Mouse (Mus musculus) right cerebral cortex, postnatal 4 days (tissue): Measurements from ENCODE around the gene Gatb.

Experiments used
- DNase-seq: peaks from one replicate; pipeline ENCODE4 v3.0.0-alpha.2; 2022

Gatb gene

GRCm38 (mm10) chr3:85661926-85662813 lies 88.3 kb downstream of the Gatb start:
- DNase-seq, result peak; percentile 34

GRCm38 (mm10) chr3:85663826-85664225 lies 89.9 kb downstream of the Gatb start:
- no peak for DNase-seq

DNA sequence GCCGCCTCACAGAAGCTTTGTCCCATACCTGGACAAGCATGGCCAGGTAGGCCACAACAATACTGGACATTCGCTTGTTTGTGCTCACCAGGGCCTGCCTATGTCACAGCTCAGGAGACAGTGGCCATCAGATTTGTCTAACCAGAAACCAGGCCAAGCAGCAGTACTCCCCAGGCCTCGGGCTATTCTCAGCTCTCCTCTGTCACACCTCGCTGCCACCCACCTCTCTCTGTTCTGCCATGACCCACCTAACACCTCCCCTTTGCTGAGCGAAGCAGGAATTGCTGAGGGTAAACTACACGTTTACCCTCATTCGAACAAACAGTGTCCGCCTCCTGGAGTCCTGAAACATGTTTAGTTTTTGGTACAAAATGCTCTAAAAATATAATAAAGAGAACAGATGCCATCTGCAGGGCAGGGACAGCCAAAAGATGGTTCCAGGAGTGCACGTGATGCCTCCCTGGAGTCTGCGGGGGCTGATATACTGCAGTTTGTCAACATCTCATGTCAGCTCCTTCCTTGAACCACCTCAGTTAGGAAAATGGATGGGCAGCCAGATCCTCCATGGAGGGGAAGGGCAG lies 90.8 kb downstream of the Gatb start:
- peak; percentile 26 for DNase-seq

DNA sequence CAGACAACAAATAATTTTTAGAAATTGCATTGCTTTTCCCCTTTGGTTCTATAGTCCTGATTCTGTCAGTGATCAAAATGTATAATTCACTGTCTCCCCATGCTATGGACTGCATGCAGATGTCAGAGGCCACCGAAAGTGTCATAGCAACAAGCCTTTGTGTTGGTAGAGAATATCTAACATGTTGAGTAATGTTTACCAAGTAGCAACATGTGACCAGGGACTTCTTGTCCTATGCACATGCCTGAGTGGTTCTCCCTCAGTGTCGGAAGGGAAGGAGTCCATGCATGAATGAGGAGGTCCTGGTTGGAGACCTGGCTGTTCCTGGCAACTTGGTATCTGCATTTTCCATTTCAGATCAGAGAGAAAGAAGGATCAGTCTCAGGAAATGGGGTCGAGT lies 92.2 kb downstream of the Gatb start:
- no peak for DNase-seq

- no peak for DNase-seq
Observed at GRCm38 (mm10) chr3:85666736-85667135, 92.8 kb downstream of the Gatb start.

- DNase-seq, result no peak
Observed at GRCm38 (mm10) chr3:85667683-85668082, 93.8 kb downstream of the Gatb start.

DNA sequence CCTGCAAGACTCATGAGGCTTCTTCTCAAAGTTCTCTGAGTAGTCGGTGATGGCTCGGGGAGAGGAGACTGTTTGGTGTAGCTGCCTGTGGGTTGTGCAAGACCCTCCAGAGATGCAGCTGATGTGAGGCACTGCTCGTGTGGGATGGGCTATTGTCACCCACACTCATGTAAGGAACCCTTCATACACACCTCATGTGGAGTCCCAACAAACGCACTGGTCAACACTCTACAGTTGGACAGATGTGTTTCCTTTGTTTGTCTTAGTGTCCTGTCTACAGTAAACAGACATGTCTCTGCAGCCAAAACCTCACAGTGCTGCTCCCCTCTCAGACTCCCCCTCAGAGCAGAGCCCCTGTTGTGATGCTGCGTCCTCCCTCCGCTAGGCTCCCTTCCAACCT lies 95.9 kb downstream of the Gatb start:
- DNase-seq, result no peak

DNA sequence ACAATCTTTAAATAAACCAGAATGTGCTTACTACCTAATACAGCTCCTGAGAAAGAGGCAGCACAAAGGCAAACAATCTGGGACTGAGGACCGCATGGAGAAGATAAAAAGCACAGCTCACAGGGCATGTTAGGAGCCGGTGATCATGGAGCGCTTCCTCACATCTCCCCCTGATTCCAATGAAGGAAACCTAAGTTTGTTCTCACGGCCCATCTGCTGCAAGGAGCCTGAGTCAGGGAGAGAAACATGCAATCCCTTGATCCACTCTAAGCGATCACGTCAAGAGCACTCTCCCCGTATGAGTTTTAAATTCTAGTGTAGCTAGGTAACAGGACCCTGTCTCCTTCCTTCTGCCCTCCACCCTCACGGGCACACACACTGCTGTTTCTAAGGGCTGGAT lies 103.2 kb downstream of the Gatb start:
- no peak for DNase-seq

DNA sequence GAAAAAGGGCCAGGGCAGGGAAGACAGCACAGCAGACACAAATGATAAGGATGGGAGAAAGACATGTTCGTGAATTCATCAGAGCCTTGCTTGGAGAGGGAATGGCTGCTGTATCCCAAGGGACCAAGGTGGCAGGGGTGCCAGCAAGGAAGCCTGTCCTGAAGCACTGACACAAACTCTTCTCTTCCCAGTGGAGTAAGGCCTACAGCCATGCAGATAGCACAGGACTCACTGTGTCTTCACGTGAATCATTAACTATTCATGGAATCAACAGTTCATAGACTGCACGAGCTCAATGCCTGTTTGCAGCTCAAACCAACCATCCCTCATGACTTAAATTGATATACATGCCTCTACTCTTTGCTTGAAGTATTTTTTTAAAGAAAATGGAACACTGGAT lies 104.0 kb downstream of the Gatb start:
- DNase-seq, result no peak

- DNase-seq, result no peak
Observed at GRCm38 (mm10) chr3:85679312-85679933, 105.5 kb downstream of the Gatb start.

DNA sequence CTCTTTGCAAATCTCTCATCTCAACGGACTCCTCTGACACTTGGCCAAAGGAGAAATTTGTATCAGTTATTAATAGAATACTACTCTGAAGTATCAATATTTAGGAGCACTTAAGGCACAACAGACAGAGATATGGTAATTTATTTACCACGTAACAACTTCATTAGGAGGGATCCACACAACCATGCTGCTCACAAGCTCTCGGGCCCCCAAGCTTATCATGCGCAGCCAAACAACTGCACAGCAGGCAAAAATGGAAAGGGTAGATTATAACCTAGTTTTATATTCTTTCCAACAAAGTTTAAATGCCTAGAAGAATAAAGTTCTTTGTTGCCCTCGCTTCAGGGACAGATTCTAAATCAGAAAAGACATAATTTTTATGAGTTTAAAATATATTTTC lies 106.0 kb downstream of the Gatb start:
- DNase-seq, result no peak

DNA sequence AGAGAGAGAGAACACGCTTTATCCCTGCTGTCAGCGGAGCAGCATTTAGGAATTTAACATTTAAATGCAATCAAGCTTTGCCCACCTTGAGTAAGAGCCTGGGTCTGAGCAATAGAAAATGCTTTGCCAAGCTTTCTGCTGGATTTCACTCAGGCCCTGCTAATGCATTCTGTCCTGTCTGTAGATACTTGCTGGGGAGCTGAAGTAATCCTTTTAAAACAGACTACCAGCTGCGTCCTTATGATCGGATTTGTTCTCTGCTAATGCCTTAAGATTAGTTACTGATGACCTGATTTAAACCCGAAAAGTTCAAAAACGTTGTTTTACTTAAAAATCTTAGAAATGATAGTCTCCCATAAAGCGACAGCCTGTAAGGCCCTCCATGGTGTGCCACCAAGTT lies 107.2 kb downstream of the Gatb start:
- DNase-seq, result no peak

DNA sequence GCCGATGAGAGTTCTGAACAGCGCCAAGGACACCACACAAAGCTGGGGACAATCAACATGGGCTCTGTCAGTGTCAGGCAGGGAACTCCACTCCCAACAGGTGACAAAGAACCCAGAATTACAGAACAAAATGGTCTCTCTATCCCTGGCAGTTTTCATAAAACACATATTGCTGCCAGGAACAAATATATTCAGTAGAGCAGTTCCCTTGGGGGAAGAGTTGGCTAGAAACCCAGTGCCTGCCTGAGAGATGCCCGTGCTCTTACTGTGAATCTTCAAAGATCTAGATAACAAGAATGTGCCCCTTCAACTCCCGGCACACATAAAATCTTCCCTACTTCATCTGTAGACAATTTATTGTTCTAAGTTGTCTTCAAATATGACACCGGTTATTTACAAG lies 109.7 kb downstream of the Gatb start:
- DNase-seq, result no peak

DNA sequence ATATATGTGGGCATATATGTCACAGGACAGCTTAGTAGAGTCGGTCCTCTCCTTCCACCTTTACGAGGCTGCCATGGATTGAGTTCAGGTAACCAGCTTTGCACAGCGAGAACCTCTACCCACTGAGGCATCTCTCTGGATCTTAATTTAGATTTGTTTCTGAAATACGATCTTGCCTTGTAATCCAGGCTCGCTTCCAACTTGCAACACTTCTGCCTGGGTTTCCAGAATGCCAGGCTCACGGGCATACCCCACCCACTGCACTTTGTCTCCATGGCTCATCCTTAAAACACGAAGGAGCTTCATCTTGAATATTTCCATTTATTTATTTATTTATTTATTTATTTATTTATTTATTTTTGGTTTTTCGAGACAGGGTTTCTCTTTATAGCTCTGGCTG lies 111.4 kb downstream of the Gatb start:
- DNase-seq, result no peak

DNA sequence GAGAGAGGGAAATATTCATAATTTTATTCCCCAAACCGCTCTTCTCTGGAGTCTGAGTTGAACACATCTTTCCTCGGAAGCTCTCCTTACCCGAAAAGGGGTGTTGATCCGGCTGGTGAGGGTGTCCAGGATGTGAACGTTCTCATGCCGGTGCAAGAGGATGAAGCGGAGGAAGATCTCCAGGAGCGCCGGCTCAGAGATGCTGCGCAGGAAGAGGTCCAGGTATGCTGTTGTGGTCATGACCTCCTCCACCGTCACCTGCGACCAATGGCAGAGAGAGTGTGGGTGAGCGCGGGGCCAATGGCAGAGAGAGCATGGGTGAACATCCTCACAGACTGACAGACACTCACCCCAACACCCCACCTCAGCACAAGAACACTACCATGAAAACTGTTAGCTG lies 114.4 kb downstream of the Gatb start:
- no peak for DNase-seq

DNA sequence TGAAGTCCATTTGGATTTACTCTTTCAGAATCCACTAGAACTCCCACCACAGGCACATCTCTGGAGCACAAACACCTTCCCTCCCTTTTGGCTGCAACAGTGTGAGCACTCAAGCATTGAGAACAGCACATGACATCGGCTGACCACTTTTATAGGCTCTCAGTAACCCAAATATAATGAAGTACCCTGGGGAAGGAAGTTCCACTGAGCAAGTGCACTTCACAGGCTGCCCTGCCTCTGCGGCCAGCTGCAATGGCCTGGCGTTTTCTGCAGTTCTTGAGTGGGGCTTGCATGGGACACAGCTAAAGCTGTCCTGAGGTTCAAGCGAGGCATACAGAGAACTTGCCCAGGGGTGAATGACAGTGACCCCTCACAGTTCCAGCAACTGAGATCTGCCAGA lies 117.2 kb downstream of the Gatb start:
- DNase-seq, result no peak

DNA sequence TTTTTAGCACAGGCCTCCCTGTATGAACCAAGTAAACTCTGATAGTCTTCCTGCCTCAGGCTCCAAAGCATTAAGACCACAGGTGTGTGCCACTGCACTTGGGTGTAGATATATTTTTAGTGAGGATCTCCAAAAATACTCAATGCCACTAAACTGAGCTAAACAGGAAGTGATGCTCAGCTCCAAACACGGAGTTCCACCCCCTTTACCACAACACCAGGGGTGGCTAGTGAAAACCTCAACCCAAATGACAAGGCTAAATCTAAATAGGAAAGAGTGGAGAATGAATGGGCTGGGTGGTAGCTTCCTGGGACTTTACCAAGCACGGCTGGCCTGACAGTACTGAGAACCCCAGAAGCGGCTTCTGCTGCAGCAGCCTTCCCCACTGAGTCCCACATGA lies 119.1 kb downstream of the Gatb start:
- DNase-seq, result no peak

DNA sequence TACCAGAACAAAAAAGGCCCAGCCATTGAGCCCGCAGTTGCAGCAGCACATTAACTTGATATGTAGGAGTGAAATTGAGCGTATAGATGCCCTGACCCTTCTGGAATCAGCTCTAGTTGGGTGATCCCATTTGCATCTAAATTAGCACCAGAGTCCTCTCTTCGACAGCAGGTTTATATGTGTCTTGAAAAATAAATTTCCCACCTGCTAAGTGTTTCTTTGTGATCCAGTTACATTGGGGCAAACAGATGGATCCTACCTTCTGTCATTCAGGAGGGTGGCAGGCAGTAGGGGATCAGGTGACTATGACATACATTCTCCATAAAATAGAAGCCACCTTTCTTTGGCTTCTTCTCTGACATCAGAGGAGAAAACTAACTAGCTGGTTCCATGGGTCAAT lies 121.1 kb downstream of the Gatb start:
- DNase-seq, result no peak

DNA sequence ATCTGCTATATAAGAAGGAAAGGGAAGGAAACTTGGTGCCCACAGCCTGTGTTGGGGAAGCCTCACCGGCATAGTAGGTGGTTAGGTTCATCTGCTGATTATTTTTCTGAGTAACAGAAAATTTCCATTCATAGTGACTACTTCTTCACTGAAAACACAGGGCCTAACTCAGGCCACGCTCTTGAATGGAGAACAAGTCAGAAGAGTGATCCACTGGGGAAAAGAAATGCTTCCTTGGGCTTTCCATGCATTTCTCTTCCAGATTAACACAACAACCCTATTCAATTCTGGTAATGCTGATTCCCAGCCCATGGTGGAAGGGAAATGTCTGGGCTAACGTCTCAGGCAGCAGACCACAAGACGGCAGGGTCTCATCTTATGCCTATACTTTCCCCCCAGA lies 124.6 kb downstream of the Gatb start:
- no peak for DNase-seq

- no peak for DNase-seq
Observed at GRCm38 (mm10) chr3:85703141-85703882, 129.4 kb downstream of the Gatb start.
